Mouse (Mus musculus): ENCODE measurements around the gene Polr3gl. TPM values are rescaled to one million over a fixed set of nuclear protein-coding genes. Genes with fewer than 3 reads are reported as not detected.

Gene Polr3gl
- 22.8 TPM for polyA plus RNA-seq (2017; shearing (Covaris generic))

DNA sequence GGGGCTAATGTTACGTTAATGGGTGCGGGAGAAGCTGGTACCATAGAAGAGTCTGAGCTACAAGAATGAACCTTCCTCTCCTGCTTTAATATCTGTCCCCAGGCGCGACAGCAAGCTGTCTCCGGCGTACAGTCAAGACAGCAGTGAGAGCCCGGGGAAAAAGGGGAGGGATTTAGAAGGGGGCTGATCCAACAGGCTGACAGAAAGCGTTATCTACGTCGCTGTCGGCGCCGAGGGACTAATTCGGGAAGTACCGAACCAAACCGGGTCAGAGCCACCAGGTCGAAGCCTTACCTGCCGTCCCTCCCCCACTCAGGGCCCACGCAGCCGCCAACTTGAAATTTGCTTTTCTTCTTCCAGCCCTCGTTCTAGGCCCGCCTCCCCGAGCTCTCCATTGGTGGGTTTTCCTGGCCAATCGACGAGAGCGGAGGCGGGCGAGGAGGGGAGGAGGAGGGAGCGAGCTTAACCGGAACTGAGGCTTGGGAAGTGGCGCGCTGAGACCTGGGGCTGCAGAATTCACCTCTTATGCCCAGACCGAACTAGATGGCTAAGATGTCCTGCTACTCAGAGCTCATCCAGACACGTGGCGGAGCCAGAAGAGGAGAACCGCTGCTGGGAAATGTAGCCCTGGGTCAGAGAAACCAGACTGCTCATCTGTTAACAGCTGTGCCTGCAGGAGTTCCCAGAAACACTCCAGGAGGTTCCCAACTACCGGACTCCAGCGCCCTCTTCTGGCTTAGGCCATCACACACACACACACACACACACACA, at the start of gene Polr3gl:
Gene Polr3gl (minus strand): TSS at position 392 of the 771 bp plus-strand sequence.

DNA sequence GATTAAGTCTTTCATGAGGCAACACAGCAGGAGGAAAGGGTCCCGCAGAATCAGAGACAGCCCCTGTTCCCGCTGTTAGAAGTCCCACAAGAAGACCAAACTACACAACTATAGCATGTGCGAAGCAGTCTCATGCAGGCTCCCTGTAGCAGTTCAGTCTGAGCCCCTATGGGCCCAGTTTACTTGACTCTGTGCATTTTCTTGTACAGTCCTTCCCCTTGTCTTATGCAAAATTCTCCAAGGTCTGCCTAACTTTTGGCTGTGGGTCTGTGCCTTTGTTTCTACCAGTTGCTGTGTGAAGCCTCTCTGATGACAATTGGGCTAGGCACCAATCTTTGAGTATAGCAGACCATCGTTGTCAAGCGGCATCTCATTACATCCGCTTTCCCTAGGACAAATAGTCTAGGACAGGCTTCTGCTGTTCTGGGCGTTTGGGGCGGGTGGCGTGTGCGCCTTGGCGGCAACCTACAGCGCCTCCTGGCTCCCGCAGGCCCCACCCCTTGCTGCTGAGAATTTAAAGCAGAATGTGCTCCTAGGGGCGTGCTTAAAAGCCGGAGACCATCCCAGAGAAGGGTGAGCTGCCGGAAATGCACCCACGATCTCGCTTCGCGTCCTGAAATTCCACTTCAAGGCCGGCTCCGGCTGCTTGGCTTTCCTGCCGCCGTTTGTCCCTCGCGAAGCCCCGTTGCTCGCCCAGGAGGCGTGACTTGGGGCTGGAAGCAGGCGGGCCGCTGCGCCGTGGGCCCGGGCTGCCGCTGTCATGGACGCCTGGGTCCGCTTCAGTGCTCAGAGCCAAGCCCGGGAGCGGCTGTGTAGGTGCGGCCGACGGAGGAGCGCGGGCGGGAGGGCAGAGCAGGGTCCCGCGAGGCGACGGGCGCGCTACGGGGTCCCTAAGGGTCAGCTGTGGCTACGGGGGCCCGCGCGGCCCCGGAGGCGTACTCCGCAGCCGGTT, 41.2 kb upstream of the Polr3gl start, which contains the start of the genes Pex11b and Gm42957:
Gene Pex11b (plus strand): TSS at position 449 of the 952 bp plus-strand sequence.
Gene Gm42957 (plus strand): TSS at position 547 of the 952 bp plus-strand sequence.

DNA sequence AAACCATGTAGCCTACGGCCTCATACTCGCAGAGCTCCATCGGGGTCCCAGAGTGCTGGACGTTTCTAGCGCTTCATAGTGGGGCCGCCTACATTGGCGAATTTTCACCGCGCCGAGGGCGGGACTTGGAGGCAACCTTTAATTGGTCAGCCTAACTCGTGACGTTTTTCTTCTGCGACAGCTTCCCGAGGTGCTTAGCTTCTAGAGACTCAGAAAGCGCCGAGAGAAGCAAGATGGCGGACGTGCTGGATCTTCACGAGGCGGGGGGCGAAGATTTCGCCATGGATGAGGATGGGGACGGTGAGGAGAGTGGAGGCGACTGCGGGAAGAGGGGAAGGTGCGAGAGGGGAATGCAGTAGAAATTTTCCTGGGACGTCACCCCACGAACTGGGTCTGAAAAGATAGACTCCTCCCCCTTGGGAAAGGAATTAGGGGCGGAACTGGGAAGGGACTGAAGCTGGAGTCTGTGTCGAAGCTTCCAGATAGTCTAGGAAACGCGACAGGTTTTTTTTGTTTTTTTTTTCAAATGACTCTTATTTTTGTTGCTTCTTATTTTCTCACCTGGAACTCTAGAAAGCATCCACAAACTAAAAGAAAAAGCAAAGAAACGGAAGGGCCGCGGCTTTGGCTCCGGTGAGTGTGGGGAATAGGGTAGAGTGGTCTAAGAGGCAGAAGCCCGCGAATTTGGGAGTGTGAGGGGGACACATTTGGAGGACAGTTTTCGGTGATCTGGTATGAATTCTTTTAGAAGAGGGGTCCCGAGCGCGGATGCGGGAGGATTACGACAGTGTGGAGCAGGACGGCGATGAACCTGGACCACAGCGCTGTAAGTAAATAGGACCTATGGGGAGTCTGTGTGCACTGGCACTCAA, 36.0 kb upstream of the Polr3gl start, which contains the start of gene Rbm8a:
Gene Rbm8a (plus strand): TSS at position 205 of the 872 bp plus-strand sequence.

DNA sequence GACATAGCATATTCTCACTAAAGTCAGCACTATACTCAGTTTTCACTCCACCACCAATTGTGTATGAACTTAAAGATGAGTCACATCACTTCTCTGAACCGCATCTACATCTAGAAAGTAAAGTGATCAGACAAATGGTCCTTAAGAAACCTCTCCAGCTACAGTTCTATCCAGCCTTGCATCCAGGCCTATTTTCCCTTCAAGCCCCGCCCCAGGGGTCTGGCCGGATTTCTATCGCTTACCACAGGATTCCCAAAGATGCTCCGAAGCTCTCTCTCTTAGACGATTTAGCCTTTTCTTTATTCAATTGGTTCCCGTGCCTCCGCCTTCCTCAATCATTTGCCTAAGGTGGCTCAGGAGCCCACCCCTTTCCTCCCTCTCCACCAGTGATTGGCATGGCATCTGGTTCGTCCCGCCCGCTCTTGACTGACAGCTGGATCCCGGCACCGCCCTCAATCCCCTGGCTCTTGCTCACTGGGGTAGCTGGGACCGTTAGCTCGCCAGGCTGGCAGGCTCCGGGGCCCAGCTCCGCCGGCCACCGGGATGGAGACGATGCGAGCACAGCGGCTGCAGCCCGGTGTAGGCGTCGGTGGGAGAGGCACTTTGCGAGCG, 6.8 kb upstream of the Polr3gl start, which contains the start of gene Lix1l:
Gene Lix1l (plus strand): TSS at position 511 of the 612 bp plus-strand sequence.

DNA sequence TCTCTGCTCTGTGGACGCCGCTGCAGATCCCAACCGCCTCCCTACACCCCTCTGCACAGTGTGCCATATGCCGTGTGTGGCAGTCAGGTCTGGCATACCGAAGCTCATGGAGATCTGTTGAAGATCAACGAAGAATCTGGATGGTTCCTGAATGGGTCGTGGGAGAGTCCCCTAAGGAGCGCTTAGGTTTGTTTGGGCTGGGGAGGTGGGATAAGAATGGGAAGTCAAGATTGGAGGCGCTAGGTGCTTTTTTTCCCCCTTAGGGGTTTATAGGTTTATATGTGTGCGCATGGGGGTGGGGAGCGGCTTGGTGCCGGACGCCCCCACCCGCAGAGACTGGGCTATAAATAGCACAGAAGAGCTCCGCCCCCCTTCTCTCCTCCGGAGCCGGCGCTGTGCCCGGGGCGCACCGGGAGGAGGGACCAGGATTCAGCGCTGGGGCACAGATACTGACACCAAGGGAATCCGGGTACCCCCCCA, 2.3 kb upstream of the Polr3gl start, which contains the start of gene Ankrd34a:
Gene Ankrd34a (plus strand): TSS at position 409 of the 480 bp plus-strand sequence.

DNA sequence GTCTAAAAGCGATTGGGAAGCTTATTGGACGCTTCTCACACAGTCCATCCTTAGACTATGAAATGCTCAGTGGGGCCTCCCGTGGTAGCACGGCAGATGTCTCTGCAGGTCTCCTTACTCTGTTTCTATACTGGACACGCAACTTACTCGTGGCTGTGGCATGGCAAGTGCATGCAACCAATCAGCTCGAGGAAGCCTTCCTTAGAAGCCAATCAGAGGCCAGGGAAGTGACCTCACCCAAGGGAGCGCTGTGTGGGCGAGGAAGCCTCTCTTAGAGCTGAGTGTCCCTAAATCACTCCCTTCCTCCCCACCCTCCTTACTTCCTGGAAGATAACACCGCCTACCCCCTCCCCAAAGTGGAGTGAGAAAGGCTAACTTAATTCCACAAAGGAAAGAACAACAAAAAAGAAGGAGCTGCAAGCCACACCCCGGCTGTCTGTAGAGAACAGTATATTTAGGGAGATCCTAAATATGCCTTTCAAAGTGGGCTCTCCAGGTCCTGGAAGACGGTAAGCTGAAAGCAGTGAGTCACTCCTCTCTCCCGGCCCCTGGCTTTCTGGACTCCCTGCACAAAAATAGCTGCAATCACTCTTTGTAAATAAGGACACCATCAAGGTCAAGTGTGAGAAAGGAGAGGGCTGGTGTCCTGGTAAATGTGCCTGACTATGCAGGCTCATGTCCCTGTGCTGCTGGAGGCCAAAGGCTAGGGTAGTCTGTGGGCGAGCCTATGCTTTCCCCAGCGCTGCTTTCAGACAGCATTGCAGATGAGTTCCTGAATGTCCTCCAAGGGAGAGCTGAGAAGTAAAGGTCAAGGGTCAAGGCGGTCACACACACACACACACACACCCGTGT, 17.1 kb downstream of the Polr3gl start, which contains the start of gene Gm16253:
Gene Gm16253 (plus strand): TSS at position 295 of the 852 bp plus-strand sequence.

DNA sequence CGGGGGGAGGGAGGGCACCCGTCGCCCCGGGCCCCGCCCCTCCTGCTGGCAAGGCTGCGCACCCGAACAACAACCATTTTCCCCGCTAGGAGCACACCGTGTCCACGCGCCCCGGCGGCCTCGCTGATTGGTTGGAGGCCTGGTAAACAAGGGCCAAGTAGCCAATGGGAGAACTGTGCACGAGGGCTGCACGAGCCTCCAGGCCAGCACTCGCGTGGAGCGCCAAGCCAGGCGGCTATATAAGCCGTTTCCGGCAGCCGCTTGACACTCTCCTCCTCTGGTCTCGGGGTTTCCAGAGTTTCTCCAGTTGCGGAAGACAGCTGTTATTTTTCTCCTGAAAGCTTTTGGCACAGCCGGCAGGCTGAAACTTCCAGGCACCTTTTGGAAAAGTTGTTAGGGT, 36.3 kb downstream of the Polr3gl start, which contains the start of gene Txnip:
Gene Txnip (plus strand): TSS at position 264 of the 400 bp plus-strand sequence.

Other genes with a start within 250 kb of the Polr3gl start
- not detected for gene BC107364, start 141.9 kb downstream of the Polr3gl start, polyA plus RNA-seq (2017; shearing (Covaris generic))
- not detected for gene Hfe2, start 69.0 kb downstream of the Polr3gl start, polyA plus RNA-seq (2017; shearing (Covaris generic))
- 950 TPM for gene Txnip, start 36.2 kb downstream of the Polr3gl start, polyA plus RNA-seq (2017; shearing (Covaris generic))
- 1.3 TPM for gene Gm16253, start 17.2 kb downstream of the Polr3gl start, polyA plus RNA-seq (2017; shearing (Covaris generic))
- 0.17 TPM for gene Ankrd34a, start 2.5 kb upstream of the Polr3gl start, polyA plus RNA-seq (2017; shearing (Covaris generic))
- 0.26 TPM for gene Lix1l, start 7.0 kb upstream of the Polr3gl start, polyA plus RNA-seq (2017; shearing (Covaris generic))
- 270 TPM for gene Rbm8a, start 35.8 kb upstream of the Polr3gl start, polyA plus RNA-seq (2017; shearing (Covaris generic))
- 67.2 TPM for gene Pex11b, start 41.2 kb upstream of the Polr3gl start, polyA plus RNA-seq (2017; shearing (Covaris generic))
- not detected for gene Gm42957, start 41.3 kb upstream of the Polr3gl start, polyA plus RNA-seq (2017; shearing (Covaris generic))
- 0.28 TPM for gene Itga10, start 51.4 kb upstream of the Polr3gl start, polyA plus RNA-seq (2017; shearing (Covaris generic))
- 0.09 TPM for gene Ankrd35, start 76.0 kb upstream of the Polr3gl start, polyA plus RNA-seq (2017; shearing (Covaris generic))
- gene Pias3, start 102.2 kb upstream of the Polr3gl start, polyA plus RNA-seq (2017; shearing (Covaris generic)) = 22.6 TPM
- gene Nudt17, start 114.4 kb upstream of the Polr3gl start, polyA plus RNA-seq (2017; shearing (Covaris generic)) = 0.64 TPM
- gene Polr3c, start 133.4 kb upstream of the Polr3gl start, polyA plus RNA-seq (2017; shearing (Covaris generic)) = 75.2 TPM
- gene Rnf115, start 133.5 kb upstream of the Polr3gl start, polyA plus RNA-seq (2017; shearing (Covaris generic)) = 52.1 TPM
- gene Pdzk1, start 235.1 kb upstream of the Polr3gl start, polyA plus RNA-seq (2017; shearing (Covaris generic)) = 0.24 TPM
- gene Cd160, start 235.2 kb upstream of the Polr3gl start, polyA plus RNA-seq (2017; shearing (Covaris generic)) = 23.3 TPM

All from activated CD4-positive, CD25-positive, alpha-beta regulatory T cell, adult 9 weeks (primary cell).